Mouse (Mus musculus): Measurements from ENCODE around the gene Coq8a. TPM values are rescaled to one million over a fixed set of nuclear protein-coding genes. Genes with fewer than 3 reads are reported as not detected.

Gene Coq8a
- total RNA-seq, 2 experiments from 2014 or later: 324 to 400 TPM

GRCm38 (mm10) chr1:180197956-180198355 is 1.4 kb downstream of the Coq8a start:
- no peak for DNase-seq

DNA sequence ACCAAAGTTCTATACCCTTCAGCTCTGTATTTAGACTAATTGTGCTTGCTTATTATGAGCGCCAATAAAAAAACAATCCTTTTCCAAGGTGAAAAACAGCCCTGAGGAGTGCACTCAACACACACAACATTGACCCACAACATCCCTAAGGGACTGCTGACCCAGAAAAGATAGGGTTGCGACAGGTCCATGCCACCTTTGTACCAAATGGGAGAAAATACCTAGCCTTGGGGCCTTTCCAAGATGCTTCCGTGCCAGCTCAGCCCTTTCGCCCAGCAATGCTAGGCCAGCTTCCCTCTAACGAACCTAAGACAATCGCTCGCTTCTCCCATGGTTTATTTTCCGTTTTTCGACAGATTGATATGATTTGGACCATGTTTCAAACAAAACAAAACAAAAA is 2.9 kb downstream of the Coq8a start:
- DNase-seq: no peak

GRCm38 (mm10) chr1:180195703-180196381 is 3.6 kb downstream of the Coq8a start:
- DNase-seq: peak; percentile 95

DNA sequence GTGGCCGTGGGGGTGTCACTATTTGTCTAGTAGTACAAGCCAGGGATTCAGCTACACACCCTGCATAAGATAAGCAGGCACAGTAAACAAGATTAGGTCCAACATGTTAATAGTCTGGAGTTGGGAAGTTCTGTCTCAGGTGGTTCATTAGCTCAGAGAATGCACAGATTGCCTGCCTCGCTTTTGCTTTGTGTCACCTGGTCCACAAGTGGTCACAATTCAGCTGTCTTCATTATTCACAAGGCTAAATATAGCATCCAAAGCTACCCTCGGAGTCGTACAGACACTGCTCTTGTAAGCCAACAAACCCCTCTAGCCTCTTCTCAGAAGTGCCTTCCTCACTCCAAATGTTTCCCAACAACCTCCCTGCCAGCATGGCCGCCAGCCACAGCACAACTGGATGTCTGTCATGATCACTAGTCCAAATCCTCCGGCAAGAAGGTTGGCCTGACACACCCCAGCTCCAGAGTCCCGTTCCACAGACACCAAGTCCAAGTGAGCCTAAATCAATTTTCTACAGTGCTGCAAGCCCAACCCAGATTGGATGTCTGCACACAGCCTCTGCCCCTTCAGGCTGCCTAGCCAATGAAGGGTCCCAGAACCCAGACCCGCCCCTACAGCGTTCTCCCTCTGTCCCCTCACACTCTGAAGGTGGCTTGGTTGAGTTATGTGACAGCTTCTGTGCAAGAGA is 4.5 kb downstream of the Coq8a start:
- DNase-seq: peak; percentile 65

GRCm38 (mm10) chr1:180194048-180194447 is 5.4 kb downstream of the Coq8a start:
- DNase-seq: no peak

DNA sequence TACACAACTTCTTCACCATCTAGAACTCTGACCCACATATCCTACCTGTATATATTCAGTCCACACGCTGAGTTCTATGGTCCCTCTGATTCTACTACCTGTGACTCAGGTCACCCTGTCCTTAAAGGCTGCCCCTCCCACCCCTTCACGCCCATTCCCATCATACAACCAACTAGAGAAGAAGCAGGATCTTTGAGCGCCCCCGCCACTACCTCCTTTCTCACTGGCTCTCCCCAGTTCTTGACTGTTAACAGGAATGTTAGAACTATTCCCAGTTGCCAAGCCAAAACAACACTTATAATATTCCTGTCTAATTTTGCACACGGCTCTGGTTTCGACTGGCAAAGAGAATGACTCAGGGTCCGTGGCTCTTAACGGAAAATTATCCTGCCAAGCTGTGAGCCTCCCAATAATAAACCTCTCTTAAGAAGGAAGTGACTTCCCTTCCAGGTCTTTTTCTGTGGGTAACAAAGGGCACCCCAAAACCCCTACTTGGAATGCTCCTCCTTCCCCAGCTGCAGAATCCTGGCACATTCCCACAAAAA is 5.9 kb downstream of the Coq8a start:
- no peak for DNase-seq

DNA sequence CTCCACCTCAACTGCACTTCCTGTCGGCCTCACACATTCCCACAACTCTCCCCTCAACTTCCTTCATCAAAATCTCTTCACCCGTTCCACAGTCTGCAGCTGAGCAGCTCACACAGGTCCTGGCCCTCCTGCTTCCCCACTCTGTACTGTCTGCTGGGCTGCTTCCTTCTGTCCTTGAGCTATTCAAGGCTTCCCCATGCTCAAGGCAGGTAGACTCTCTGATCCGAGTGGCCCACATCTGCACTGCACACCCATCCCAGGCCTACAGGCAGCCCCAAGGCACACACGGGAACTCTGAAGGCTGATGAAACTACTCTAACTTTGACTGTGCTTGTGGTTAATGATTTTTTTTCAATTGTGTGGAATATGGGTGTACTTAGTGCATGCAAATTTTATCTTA is 6.5 kb downstream of the Coq8a start:
- DNase-seq: no peak

GRCm38 (mm10) chr1:180191651-180192220 is 7.7 kb downstream of the Coq8a start:
- no peak for DNase-seq

DNA sequence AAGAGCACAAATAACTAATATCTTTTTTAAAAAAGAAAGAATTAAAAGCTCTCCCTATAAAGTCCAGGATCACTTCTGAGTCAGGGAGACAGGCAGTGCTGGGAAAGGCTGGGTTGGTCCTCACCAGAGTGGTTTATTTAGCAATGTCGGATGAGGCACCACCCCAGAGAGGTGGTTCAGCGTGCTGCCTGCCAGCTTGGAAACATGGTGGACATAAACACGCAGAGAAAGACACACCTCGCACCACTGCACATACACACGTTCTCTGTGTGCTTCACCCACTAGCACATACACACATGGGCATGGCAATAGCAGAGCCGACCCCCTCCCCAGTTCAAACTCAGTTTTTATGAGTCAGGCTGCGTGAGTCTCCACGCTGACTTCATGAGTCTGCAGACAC is 8.3 kb downstream of the Coq8a start:
- no peak for DNase-seq

- no peak for DNase-seq
Observed at GRCm38 (mm10) chr1:180188951-180189350, 10.5 kb downstream of the Coq8a start.

GRCm38 (mm10) chr1:180186371-180186770 is 13.0 kb downstream of the Coq8a start:
- DNase-seq: no peak

GRCm38 (mm10) chr1:180185877-180186276 is 13.5 kb downstream of the Coq8a start:
- DNase-seq: no peak

DNA sequence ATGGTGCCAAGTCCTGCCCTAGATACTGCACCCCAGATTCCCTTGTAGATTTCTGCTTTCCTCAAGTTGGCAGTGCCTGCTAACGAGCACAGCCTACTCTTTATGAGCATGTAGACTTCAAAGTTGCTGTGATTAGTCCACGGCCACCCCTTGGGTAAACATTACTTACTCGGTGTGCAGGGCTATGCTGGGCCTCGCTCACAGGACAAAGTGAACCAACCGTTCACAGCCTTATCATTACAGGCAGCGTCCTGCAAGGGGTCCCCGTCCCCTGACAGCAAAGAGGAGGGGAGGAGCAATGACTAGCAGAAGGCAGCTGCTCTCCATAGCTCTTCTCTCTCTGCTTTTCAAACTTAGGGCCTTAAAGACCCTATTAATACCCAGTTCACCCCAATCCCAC is 14.6 kb downstream of the Coq8a start:
- DNase-seq: no peak

GRCm38 (mm10) chr1:180183525-180184159 is 15.8 kb downstream of the Coq8a start:
- DNase-seq: peak; percentile 3

DNA sequence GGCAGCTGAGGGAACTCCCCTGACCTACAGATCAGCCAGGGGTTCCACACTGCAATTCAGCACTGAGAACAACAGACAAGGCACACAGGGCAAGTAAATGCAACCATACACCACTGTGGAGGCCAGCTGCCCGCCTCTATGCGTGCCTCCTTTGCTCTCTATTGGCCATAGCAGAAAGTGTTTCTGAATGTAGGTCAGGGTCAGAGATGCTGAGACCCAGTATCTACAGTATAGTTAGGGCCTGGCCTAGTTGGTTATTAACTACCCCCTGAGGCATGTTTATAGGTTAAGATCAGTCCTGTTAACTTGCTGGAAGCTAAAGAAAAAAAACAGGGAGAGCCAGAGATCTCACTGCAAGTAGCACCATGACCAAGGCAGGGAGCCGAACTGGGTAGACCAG is 16.7 kb downstream of the Coq8a start:
- DNase-seq: no peak

DNA sequence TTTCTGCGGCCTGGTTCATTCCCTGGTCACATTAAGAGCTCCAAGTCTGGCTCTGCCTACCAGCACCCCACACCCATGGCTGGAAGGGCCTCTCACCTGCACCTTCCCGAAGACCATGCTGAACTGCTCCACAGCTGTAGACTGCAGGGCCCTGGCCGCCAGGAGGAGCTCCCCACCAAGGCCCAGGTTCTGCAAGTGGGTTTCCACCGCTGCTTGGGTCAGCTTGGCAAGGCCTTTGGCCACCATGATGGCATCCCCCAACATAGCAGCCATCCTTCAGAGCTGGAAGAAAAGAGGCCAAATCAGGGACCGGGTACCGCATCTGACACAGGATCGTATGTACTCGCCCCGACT is 17.5 kb downstream of the Coq8a start:
- DNase-seq: no peak

- peak; percentile 4 for DNase-seq
Observed at GRCm38 (mm10) chr1:180181304-180181965, 18.0 kb downstream of the Coq8a start.

DNA sequence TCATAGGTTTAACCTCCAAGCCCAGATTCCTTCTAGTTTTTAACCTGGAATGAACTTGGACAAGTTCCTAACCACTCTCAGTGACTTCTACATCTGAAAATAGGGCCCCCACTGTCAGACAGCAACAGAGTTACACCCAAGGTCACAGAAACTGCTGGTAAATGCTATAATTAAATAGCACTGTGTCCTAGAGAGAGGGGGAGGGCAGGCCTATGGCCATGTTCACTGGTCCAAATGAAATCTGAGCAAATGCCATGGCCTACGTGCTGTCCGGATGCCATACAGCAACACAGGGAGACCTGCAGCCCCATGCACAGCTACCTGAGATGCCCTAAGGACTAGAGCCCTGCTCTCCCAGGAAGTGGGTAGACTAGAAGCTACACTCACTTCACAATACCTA is 19.6 kb downstream of the Coq8a start:
- DNase-seq: peak; percentile 3

- peak; percentile 2 for DNase-seq
Observed at GRCm38 (mm10) chr1:180179100-180179499, 20.3 kb downstream of the Coq8a start.

DNA sequence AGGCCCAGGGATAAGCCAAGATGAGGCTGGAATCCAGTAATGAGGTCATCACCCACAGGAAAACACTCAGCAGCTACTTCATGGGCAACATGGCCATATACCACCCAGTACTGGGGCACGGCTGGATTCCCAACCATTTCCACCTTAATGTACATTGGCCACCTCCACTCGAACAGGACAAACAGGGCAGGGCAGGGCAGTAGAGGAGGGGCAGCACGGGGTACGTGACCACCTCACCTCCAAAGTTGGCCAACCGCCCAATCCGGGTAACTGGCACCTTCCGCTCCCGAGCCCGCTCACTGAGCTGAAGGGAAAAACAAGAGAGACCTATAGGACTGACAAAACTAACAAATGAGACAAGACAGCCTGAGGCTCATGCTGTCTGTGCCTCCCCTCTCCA is 21.1 kb downstream of the Coq8a start:
- DNase-seq: peak; percentile 6

DNA sequence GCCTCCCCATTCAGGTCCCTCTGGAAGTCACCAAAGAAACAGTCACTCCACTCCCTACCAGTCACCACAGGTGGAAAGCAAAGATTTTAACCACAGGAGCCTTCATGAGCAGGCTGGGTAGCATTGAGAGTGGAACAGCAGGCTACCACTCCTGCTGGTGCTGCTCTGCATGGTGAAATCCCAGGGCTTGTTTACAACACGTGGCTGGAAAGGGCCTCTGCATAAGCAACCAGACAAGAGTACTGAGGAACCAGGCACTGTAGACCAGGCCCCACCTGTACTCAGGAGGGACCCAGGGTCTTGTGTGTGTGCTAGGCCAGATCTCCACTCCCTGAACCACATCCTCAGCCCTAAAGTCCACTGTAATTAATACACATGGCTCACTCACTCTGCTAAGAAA is 22.6 kb downstream of the Coq8a start:
- DNase-seq: no peak

DNA sequence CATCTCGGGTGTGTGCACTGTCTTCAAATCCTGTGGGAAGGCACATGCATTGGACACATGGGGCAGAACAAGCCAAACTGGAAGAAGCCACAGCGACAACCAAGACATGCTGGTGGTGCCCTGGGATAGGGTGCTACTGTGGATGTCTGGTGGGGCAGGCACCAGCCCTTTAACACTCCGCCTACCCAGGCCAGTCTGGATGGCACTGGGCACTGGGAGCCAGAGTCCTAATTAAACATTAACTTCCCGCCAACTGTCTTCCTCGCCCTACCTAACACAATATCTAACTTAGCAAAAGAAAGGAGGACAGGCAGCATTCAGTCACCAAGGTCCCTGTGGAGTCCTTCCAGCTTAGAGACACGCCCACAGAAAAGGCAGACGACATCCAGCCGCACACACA is 23.8 kb downstream of the Coq8a start:
- DNase-seq: no peak

DNA sequence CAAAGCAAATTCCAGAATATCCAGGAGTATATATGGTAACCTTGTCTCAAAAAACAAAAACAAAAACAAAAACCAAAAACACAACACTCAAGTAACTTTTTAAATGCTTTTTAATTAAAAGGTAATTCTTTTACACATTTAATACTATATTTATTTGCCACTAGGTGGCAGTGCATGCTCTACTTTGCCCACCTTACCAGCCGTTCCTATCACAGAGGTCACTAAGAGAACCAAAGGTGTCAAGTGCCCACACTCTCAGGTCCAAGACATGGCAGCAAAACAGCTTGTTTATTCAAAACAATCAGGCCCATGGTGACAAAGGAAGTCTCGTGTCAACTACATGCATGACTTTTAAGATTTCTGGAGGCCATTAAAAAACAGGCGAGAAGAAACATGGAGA is 24.2 kb downstream of the Coq8a start:
- DNase-seq: no peak
